Mouse (Mus musculus): ENCODE measurements around the gene Fermt2. TPM values are rescaled to one million over a fixed set of nuclear protein-coding genes. Genes with fewer than 3 reads are reported as not detected.

The Fermt2 gene
- polyA plus RNA-seq, 1 experiment from 2014 or later: 144 TPM

DNA sequence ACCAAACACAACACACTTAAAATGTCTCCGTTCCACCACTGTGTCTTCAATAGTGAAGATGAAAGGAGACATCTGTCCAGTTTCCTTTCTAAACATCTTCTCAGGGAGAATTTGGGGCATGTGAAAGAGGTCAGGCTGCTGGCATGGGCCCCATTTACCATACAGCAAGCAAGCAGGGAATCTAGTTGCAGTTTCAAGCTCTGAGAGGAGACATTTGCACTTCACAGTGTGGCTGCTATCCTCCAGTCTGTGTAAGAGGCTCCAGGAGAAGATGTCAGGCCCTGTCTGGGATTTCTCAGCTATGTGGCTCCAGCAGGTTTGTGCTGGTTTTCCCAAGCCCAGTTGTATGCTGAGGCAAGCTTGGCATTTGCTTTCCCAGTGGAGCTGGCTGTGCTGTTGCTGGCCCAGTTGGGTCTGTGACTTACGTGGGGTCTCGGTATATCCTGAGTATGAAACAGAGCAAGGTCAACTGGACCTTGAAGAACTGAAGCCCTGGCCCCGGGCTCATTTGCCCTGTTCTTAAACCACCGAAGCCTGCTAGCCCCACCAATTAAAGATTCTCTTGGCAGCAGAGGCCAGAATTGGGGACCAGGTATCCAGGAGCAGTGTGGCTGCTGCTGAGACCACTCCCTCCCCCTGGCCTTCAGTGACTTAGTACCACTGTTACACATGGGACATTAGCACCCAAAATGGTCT, 76.2 kb downstream of the Fermt2 start:
- H3K27me3 ChIP-seq: no peaks in the 10 kb centered on the region
- ATAC-seq (no peak), DNase-seq (ENCODE audit: low read depth, low spot score) (no peak)
- ChIA-PET CTCF (no interaction called here), POLR2A (interaction anchor here (0.6 to 0.9 kb wide), 4 partner anchors 11 to 65 kb away, joined by 3 to 4 read pairs (median 4); no protein-coding TSS in a partner anchor)
- in situ Hi-C loops (cut with MboI; ENCODE audit: low pct_unique_long_range_greater_than_20kb): no loop called here
- no peak for TF ChIP-seq CTCF (IDR thresholded peaks at IDR 0.05)

DNA sequence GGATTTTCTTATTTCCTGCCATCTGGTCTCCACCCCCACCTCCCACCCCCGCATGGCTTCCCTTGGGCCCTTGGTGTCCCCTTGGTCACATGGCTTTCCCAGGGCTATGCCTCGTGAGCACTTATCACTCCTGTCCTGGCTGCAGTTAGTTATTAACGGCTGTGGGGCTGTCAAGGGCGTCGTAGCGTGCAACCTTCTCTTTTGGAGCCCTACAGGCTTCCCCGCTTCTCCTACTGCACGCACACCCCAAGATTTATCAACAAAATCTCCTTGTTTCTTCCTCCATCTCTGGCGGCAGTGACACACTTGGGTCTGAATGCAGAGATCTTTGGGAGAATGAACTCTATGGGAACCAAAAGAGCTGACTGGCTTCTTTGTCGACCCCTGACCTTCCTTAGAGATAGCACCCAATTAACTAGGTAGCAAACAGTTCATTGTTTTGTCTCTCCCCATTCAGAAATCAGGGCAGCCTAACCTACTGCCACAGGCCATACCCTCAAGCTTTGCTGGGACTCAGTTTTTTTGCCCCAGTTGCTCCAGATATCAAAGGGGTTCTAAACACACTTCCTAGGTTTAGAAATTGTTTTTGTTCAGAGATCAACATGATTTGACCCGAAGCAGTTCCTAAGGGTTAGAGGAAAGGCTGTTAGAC, 76.9 kb downstream of the Fermt2 start:
- ATAC-seq: peak; percentile 17
- DNase-seq (ENCODE audit: low read depth, low spot score): no peak
- POLR2A ChIA-PET: interaction anchor here (0.6 to 0.9 kb wide), 3 partner anchors 11 to 65 kb away, joined by 3 to 4 read pairs (median 4); no protein-coding TSS in a partner anchor
- no peak for TF ChIP-seq CTCF (IDR thresholded peaks at IDR 0.05)
- no peaks in the 10 kb centered on the region for H3K27me3 ChIP-seq
- in situ Hi-C loops (cut with MboI; ENCODE audit: low pct_unique_long_range_greater_than_20kb): no loop called here
- CTCF ChIA-PET: no interaction called here

DNA sequence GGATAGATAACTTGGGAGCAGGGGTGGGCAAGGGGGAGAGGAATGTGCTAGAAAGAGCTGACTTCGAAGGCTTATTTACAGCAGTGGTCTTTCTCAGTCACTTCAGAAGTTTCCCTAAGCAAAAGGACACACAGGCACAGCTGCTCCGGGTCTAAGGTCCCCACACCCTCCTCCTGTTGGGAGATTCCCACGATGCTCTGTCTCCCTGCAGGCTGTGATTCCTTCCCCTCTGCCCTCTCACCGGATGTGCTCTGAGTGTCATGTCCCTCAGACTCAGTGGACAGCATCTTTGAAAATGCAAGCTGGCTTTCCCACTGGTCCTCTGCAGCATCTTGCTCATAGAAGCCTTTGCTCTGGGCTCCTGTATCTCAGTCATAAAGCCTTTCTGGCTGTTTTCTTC, 77.8 kb downstream of the Fermt2 start:
- CTCF ChIA-PET: no interaction called here
- in situ Hi-C loops (cut with MboI; ENCODE audit: low pct_unique_long_range_greater_than_20kb): no loop called here
- H3K27me3 ChIP-seq: no peaks in the 10 kb centered on the region
- ATAC-seq (no peak), DNase-seq (ENCODE audit: low read depth, low spot score) (no peak)
- POLR2A ChIA-PET: interaction anchor here (1.1 kb wide), 1 partner anchor 16 kb away, joined by 4 read pairs; no protein-coding TSS in a partner anchor
- TF ChIP-seq CTCF (IDR thresholded peaks at IDR 0.05): no peak

DNA sequence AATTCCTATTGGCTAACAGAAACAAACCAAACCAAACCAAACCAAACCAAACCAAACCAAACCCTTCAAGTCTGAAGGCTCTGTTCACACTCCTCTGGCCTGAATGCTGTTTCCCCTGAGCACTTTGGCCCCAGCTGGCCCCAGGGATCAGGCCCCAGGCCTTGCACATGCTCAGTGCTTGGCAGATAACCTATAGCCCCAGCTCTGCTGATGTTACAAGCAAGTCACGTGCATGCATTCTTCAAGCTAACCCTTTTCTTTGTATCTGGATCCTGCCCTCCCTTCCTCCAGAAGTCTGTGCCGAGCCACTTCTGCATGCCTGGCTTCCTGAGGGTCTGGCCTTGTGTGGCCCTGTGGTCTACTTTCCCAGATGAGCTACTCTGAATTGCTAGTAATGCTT, 78.8 kb downstream of the Fermt2 start:
- ChIA-PET POLR2A (interaction anchor here (0.7 to 1.1 kb wide), 3 partner anchors 17 to 877 kb away, joined by 3 to 4 read pairs (median 3); no protein-coding TSS in a partner anchor), CTCF (interaction anchor here (1.0 kb wide), 1 partner anchor 11 kb away, joined by 4 read pairs; no protein-coding TSS in a partner anchor)
- no peak for ATAC-seq
- no peak for TF ChIP-seq CTCF (IDR thresholded peaks at IDR 0.05)
- H3K27me3 ChIP-seq: no peaks in the 10 kb centered on the region
- no peak for DNase-seq (ENCODE audit: low read depth, low spot score)
- in situ Hi-C loops (cut with MboI; ENCODE audit: low pct_unique_long_range_greater_than_20kb): no loop called here

DNA sequence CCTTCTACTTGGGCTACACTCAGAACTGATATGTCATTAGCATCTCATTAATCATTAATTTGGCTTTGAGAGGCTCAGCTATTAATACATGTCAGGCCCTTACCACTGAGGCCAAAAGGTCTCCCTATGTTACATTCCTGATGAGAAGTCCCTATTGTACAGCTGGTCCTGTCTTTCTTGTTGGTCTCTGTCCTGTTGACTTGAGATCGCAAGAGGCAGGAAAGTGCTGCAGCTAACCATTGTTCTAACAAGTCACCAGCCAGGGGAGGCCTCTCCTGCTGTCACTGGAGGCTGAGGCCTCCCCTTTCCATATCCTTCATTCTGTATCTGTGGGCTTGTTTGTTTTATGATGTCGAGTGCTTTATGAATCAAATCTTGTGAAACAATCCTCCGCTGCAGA, 83.1 kb downstream of the Fermt2 start:
- POLR2A ChIA-PET: no interaction called here
- ATAC-seq: no peak
- TF ChIP-seq CTCF (IDR thresholded peaks at IDR 0.05): no peak
- in situ Hi-C loops (cut with MboI; ENCODE audit: low pct_unique_long_range_greater_than_20kb): no loop called here
- H3K27me3 ChIP-seq: no peaks in the 10 kb centered on the region
- CTCF ChIA-PET: interaction anchor here (1.3 kb wide), 1 partner anchor 14 kb away, joined by 4 read pairs; no protein-coding TSS in a partner anchor
- DNase-seq (ENCODE audit: low read depth, low spot score): no peak

DNA sequence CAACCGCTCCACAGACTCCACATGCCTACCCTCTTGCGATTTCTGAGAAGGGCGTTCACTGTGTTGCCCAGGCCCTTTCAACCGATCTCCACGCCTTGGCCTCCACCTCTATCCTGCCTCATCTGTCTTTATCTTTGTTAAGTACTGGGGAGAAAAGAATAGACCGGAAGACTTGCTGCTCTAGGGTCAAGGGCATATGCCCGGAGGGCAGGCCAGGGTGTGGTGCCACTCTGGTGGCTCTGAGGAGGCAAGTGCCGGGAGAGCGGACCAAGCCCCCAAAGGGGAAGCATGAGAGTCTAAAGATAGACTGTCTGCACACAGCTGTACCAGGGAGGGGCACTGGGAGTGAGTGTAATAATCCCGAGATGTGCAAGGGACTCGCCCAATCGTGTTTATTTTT, 84.5 kb downstream of the Fermt2 start:
- TF ChIP-seq CTCF (IDR thresholded peaks at IDR 0.05): no peak
- ATAC-seq (no peak), DNase-seq (ENCODE audit: low read depth, low spot score) (no peak)
- in situ Hi-C loops (cut with MboI; ENCODE audit: low pct_unique_long_range_greater_than_20kb): no loop called here
- H3K27me3 ChIP-seq: no peaks in the 10 kb centered on the region
- POLR2A ChIA-PET: interaction anchor here (0.5 to 1.0 kb wide), 2 partner anchors 83 to 138 kb away, joined by 3 read pairs; no protein-coding TSS in a partner anchor
- CTCF ChIA-PET: interaction anchor here (1.3 kb wide), 1 partner anchor 13 kb away, joined by 4 read pairs; no protein-coding TSS in a partner anchor

DNA sequence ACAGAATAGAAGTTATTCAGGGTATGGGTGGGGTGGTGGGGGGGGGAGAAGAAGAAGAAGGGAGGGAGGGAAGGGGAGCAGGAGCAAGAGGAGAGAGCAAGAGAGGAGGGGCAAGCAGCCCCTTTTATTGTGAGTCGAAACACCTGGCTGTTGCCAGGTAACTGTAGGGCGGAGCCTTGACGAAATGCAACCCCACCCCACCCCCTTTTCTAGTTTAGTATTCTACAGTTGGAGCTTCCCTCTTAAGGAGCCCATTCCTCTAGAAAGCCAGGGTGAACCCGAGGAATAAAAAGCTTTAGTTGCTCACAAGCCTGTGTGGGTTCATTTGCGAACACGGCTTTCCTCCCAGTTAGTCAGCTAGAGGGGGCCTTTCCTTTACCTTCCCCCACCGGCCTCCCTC, 85.0 kb downstream of the Fermt2 start:
- ATAC-seq: no peak
- in situ Hi-C loops (cut with MboI; ENCODE audit: low pct_unique_long_range_greater_than_20kb): no loop called here
- H3K27me3 ChIP-seq: no peaks in the 10 kb centered on the region
- ChIA-PET CTCF (no interaction called here), POLR2A (no interaction called here)
- TF ChIP-seq CTCF (IDR thresholded peaks at IDR 0.05): no peak
- no peak for DNase-seq (ENCODE audit: low read depth, low spot score)

DNA sequence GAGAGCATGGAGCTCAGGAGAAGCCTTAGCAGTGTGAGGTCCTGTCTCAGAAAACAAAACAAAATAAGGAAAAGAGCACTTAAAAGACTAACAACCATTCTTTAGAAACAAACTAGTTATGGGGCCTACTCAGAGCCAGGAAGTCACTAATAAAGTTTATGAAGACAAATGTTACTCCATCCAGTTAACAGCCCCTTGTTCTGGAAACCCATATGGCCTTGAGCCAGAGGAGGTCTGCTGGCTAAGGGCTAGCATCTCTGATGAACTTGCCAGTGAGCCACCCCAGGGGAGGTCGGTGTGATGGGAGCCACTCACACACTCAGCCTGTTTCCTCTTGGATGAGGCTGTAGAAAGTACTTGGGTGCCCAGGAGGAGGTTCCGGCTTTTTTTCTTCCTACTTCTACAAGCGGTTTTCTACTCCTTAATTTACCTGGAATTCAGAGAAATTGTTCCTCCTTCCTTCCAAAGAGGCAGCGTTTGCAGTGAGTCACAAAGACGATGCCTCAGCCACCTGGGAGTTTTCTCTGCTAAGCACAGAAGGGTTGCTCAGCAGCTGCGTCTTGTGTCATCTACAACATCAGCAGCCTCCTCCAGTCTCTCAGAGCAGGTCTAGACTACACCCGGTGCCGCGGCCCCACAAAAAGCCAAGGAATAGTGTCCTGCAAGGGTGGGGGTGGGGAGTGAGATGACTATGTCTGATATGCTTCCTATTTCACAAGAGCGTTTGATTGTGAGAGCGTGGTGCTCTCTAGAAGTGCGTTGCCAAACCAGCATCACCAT, 86.9 kb downstream of the Fermt2 start:
- TF ChIP-seq CTCF (IDR thresholded peaks at IDR 0.05): no peak
- ATAC-seq: no peak

DNA sequence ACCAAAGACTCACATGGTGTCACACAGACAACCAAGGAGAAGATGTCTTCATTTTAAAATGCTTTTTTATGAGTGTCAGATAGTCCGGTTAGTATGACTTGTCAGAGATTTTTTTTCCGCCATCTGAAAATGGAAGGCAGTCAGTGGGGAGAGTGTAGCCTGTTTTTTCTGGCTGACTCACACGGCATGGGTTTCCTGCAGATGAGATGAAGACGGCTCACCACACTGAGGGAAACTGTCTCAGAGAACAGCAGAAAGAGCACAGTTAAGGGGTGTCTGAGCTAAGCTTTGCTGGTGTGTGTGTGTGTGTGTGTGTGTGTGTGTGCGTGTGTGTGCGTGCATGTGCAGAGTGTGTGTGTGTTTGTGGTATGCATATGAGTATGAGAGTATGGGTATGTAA, 88.6 kb downstream of the Fermt2 start:
- ATAC-seq: no peak
- CTCF ChIA-PET: interaction anchor here (1.0 kb wide), 1 partner anchor 126 kb away, joined by 3 read pairs; no protein-coding TSS in a partner anchor
- in situ Hi-C loops (cut with MboI; ENCODE audit: low pct_unique_long_range_greater_than_20kb): no loop called here

More for the DNA sequence above, 86.9 kb downstream of the Fermt2 start:
- DNase-seq (ENCODE audit: low read depth, low spot score): no peak
- H3K27me3 ChIP-seq: no peaks in the 10 kb centered on the region
- in situ Hi-C loops (cut with MboI; ENCODE audit: low pct_unique_long_range_greater_than_20kb): no loop called here
- ChIA-PET CTCF (no interaction called here), POLR2A (no interaction called here)

DNA sequence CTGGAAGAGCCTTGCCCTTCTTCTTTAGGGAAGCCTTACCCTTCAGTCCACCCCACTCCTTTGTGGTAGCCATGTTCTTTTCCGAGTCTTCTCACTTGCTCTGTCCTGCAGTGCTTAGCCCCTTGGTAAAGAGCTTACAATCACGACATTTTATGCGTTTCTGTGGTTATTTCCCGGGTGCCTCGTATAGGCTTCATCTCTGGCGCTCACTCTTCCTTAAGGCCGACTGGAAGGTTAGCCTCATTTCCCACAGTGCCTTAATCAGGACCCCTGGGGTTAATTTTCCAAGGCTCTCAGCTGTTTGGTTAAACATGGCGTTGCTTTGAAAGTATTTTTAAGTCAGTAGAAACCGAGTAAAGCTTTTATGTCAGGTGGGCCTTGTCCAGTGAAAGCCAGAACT, 90.5 kb downstream of the Fermt2 start:
- CTCF ChIA-PET: no interaction called here
- no peak for ATAC-seq
- no peak for TF ChIP-seq CTCF (IDR thresholded peaks at IDR 0.05)
- POLR2A ChIA-PET: no interaction called here
- H3K27me3 ChIP-seq: no peaks in the 10 kb centered on the region
- no peak for DNase-seq (ENCODE audit: low read depth, low spot score)
- in situ Hi-C loops (cut with MboI; ENCODE audit: low pct_unique_long_range_greater_than_20kb): no loop called here

More for the DNA sequence above, 88.6 kb downstream of the Fermt2 start:
- H3K27me3 ChIP-seq: no peaks in the 10 kb centered on the region
- TF ChIP-seq CTCF (IDR thresholded peaks at IDR 0.05): no peak
- POLR2A ChIA-PET: interaction anchor here (1.0 kb wide), 1 partner anchor 88 kb away, joined by 5 read pairs; the partner anchor contains the start of gene Fermt2
- DNase-seq (ENCODE audit: low read depth, low spot score): no peak
